Mouse (Mus musculus): ENCODE measurements around the gene Tnf. TPM values are rescaled to one million over a fixed set of nuclear protein-coding genes. Genes with fewer than 3 reads are reported as not detected.

Gene Tnf
- polyA plus RNA-seq, 1 experiment: 0.15 TPM

GRCm38 (mm10) chr17:35210593-35210992 lies 8.8 kb upstream of the Tnf start:
- no peak for DNase-seq (ENCODE audit: low read depth)
- TF ChIP-seq POLR2A (IDR thresholded peaks at IDR 0.05; ENCODE audit: borderline replicate concordance, extremely low read depth, insufficient read depth, insufficient read length, poor library complexity, severe bottlenecking): no peak
- TF ChIP-seq CTCF (IDR thresholded peaks at IDR 0.05; ENCODE audit: borderline replicate concordance, extremely low read depth, insufficient read depth, insufficient read length): no peak

- DNase-seq (ENCODE audit: low read depth): no peak
Observed at GRCm38 (mm10) chr17:35209785-35210535, 8.2 kb upstream of the Tnf start.

GRCm38 (mm10) chr17:35205380-35205769 lies 3.6 kb upstream of the Tnf start:
- TF ChIP-seq CTCF (IDR thresholded peaks at IDR 0.05; ENCODE audit: borderline replicate concordance, extremely low read depth, insufficient read depth, insufficient read length) (no peak), POLR2A (IDR thresholded peaks at IDR 0.05; ENCODE audit: borderline replicate concordance, extremely low read depth, insufficient read depth, insufficient read length, poor library complexity, severe bottlenecking) (no peak)
- no peak for DNase-seq (ENCODE audit: low read depth)

More at GRCm38 (mm10) chr17:35209785-35210535, 8.2 kb upstream of the Tnf start:
- TF ChIP-seq POLR2A (IDR thresholded peaks at IDR 0.05; ENCODE audit: borderline replicate concordance, extremely low read depth, insufficient read depth, insufficient read length, poor library complexity, severe bottlenecking) (no peak), CTCF (IDR thresholded peaks at IDR 0.05; ENCODE audit: borderline replicate concordance, extremely low read depth, insufficient read depth, insufficient read length) (no peak)

GRCm38 (mm10) chr17:35204494-35205379 lies 2.9 kb upstream of the Tnf start, which contains the start of gene Lta:
Gene Lta (minus strand): TSS chr17:35205351.
- no peak for TF ChIP-seq CTCF (IDR thresholded peaks at IDR 0.05; ENCODE audit: borderline replicate concordance, extremely low read depth, insufficient read depth, insufficient read length)
- TF ChIP-seq POLR2A (IDR thresholded peaks at IDR 0.05; ENCODE audit: borderline replicate concordance, extremely low read depth, insufficient read depth, insufficient read length, poor library complexity, severe bottlenecking): no peak
- DNase-seq (ENCODE audit: low read depth): no peak

GRCm38 (mm10) chr17:35202442-35202841 lies 635 bp upstream of the Tnf start:
- no peak for DNase-seq (ENCODE audit: low read depth)
- no peak for TF ChIP-seq CTCF (IDR thresholded peaks at IDR 0.05; ENCODE audit: borderline replicate concordance, extremely low read depth, insufficient read depth, insufficient read length)

GRCm38 (mm10) chr17:35201128-35201527 lies 679 bp downstream of the Tnf start:
- DNase-seq (ENCODE audit: low read depth): no peak
- TF ChIP-seq POLR2A (IDR thresholded peaks at IDR 0.05; ENCODE audit: borderline replicate concordance, extremely low read depth, insufficient read depth, insufficient read length, poor library complexity, severe bottlenecking) (no peak), CTCF (IDR thresholded peaks at IDR 0.05; ENCODE audit: borderline replicate concordance, extremely low read depth, insufficient read depth, insufficient read length) (no peak)

GRCm38 (mm10) chr17:35200398-35200797 lies 1.4 kb downstream of the Tnf start:
- TF ChIP-seq CTCF (IDR thresholded peaks at IDR 0.05; ENCODE audit: borderline replicate concordance, extremely low read depth, insufficient read depth, insufficient read length) (no peak), POLR2A (IDR thresholded peaks at IDR 0.05; ENCODE audit: borderline replicate concordance, extremely low read depth, insufficient read depth, insufficient read length, poor library complexity, severe bottlenecking) (no peak)
- no peak for DNase-seq (ENCODE audit: low read depth)

- DNase-seq (ENCODE audit: low read depth): no peak
- no peak for TF ChIP-seq POLR2A (IDR thresholded peaks at IDR 0.05; ENCODE audit: borderline replicate concordance, extremely low read depth, insufficient read depth, insufficient read length, poor library complexity, severe bottlenecking)
- TF ChIP-seq CTCF (IDR thresholded peaks at IDR 0.05; ENCODE audit: borderline replicate concordance, extremely low read depth, insufficient read depth, insufficient read length): no peak
Observed at GRCm38 (mm10) chr17:35198946-35199345, 2.9 kb downstream of the Tnf start.

- DNase-seq (ENCODE audit: low read depth): no peak
Observed at GRCm38 (mm10) chr17:35198029-35198428, 3.8 kb downstream of the Tnf start.

GRCm38 (mm10) chr17:35197126-35197525 lies 4.7 kb downstream of the Tnf start:
- no peak for DNase-seq (ENCODE audit: low read depth)
- TF ChIP-seq CTCF (IDR thresholded peaks at IDR 0.05; ENCODE audit: borderline replicate concordance, extremely low read depth, insufficient read depth, insufficient read length) (no peak), POLR2A (IDR thresholded peaks at IDR 0.05; ENCODE audit: borderline replicate concordance, extremely low read depth, insufficient read depth, insufficient read length, poor library complexity, severe bottlenecking) (no peak)

More at GRCm38 (mm10) chr17:35198029-35198428, 3.8 kb downstream of the Tnf start:
- TF ChIP-seq POLR2A (IDR thresholded peaks at IDR 0.05; ENCODE audit: borderline replicate concordance, extremely low read depth, insufficient read depth, insufficient read length, poor library complexity, severe bottlenecking) (no peak), CTCF (IDR thresholded peaks at IDR 0.05; ENCODE audit: borderline replicate concordance, extremely low read depth, insufficient read depth, insufficient read length) (no peak)

GRCm38 (mm10) chr17:35196321-35196641 lies 5.5 kb downstream of the Tnf start:
- no peak for DNase-seq (ENCODE audit: low read depth)
- TF ChIP-seq CTCF (IDR thresholded peaks at IDR 0.05; ENCODE audit: borderline replicate concordance, extremely low read depth, insufficient read depth, insufficient read length) (no peak), POLR2A (IDR thresholded peaks at IDR 0.05; ENCODE audit: borderline replicate concordance, extremely low read depth, insufficient read depth, insufficient read length, poor library complexity, severe bottlenecking) (no peak)

Data from brain, embryonic 14.5 days (tissue).